Mouse (Mus musculus) erythroblast, embryonic 14.5 days (primary cell): ENCODE measurements around the gene Polr3c.

Experiments
- GATA1 ChIP-seq: IDR thresholded peaks from 2 replicates; pipeline ENCODE4 v1.6.1; 2012; ENCODE audit warnings: low read length, inconsistent platforms, mixed read lengths
- TAL1 ChIP-seq: IDR thresholded peaks from 3 replicates; pipeline ENCODE4 v1.6.1; 2012; ENCODE audit warnings: low read length, inconsistent platforms, mixed read lengths

DNA sequence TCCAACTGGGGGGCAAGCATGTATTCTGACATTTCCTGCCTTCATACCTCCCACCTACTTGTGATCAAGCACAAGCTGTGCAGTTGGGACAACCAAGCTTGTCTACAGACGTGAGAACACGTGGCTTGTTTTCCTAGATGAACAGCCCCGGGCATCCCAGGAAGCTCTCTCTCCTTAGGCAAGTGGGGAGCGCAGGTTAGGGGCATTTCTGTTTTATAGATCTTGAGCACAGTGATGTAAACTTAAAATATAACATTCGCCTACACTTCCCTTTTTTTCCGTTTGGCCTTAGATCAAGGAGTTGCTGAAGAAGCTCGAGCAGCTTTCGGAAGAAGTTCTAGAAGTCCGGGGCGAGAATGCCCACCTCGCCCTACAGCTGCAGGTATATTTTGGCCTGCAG, 38.6 kb downstream of the Polr3c start:
- no peak for TF ChIP-seq GATA1
- no peak for TF ChIP-seq TAL1
